Mouse (Mus musculus): Measurements from ENCODE around the gene Tsku.

GRCm38 (mm10) chr7:98359951-98360620 is 1.0 kb downstream of the Tsku start:
- TF ChIP-seq CTCF (IDR thresholded peaks at IDR 0.05; ENCODE audit: low read depth) = no peak
- TF ChIP-seq EP300 (optimal IDR thresholded peaks at IDR 0.05) = no peak
